Mouse (Mus musculus) mammary gland, adult 2 months (tissue): ENCODE measurements around the gene Bmp6. TPM values are rescaled to one million over a fixed set of nuclear protein-coding genes. Genes with fewer than 3 reads are reported as not detected.

Experiments used
- polyA plus RNA-seq: library from polyadenylated mRNA; depleted of rRNA; stranded (reverse); fragments of >200 nt; gene quantifications from 2 replicates; pipeline ENCODE4 v1.2.3, GENCODE M21; 2012; ENCODE audit warnings: low replicate concordance; rRNA removed

Gene Bmp6
- 12.7 and 13.8 TPM in 2 replicates for polyA plus RNA-seq

DNA sequence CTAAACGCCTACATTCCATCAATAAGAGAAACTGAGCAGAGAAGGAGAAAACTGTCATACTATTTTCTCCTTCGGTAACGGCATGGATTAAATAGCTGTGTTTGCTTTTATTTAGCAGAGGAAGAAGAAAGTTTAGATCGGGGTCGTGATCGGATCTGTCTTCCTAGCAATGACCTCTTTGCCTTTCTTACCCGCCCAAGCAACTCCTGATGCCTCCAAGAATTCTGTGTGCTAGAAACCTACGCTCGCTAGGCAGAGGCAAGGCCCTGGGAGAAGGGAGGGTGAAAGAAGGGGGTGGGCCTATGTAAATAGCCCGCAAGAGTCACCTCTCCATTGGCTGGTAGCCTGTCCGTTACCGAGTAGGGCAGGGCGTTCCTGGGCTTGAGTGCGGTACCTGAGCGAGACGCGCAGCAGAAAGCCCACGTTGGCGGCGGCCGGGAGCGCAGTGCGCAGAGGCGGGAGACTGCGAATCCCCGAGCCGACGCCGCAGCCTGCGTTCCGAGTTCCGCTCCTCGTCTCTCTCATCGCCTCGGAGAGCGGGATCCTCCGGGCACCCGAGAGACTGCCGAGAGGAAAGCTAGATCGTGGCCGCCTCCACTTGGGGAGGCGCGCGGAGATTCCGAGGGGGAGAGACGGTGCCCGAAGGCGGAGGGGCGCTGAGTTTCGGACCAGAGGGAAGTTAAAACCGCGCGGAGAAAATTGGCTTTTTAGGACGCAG lies at the start of gene Bmp6:
Gene Bmp6, plus strand, starts transcription at position 395 of the 718 bp plus-strand sequence.

DNA sequence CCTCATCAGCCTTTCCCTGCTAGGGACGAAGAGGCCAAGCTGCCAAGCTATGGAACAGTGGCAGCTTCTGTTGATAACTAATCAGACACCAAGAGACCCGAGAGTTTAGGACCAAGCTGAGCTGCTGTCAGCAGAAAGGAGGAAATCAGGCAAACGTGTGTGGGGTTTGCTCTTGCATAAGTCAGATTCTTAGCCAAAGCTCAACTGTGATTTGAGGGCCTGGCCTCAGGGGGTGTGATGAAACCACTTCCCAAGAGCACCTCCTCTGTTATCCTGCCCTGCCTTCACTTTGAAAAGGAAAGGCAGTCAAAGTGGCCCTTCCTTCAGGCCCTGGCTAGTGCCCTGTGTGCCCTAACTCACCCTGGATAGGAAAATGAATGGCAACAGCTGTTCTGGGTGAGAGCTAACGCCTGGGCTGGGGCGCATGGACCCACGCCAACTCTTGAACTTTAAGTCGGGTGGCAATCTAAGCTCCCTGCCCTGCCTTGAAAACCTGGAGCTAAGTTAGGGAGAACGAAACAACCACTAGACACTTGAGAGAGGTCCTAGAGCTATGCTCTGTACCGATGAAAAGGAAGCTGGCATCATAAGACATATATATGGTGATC lies 183.9 kb downstream of the Bmp6 start, which contains the start of gene Txndc5:
Gene Txndc5, minus strand, starts transcription at position 138 of the 608 bp plus-strand sequence.

Other genes with a start within 250 kb of the Bmp6 start
- 3.1 and 5.4 TPM in 2 replicates for gene Dsp, start 193.8 kb upstream of the Bmp6 start, polyA plus RNA-seq
- gene Snrnp48, start 140.2 kb upstream of the Bmp6 start, polyA plus RNA-seq = 21.5 and 32.2 TPM in 2 replicates
- gene Txndc5, start 183.7 kb downstream of the Bmp6 start, polyA plus RNA-seq = 106 and 195 TPM in 2 replicates